Mouse (Mus musculus): ENCODE data around the gene Ano6. TPM values are rescaled to one million over a fixed set of nuclear protein-coding genes. Genes with fewer than 3 reads are reported as not detected.

The Ano6 gene
- total and polyA plus RNA-seq, 3 experiments: 14.9 to 27.0 (median 18.4) TPM

DNA sequence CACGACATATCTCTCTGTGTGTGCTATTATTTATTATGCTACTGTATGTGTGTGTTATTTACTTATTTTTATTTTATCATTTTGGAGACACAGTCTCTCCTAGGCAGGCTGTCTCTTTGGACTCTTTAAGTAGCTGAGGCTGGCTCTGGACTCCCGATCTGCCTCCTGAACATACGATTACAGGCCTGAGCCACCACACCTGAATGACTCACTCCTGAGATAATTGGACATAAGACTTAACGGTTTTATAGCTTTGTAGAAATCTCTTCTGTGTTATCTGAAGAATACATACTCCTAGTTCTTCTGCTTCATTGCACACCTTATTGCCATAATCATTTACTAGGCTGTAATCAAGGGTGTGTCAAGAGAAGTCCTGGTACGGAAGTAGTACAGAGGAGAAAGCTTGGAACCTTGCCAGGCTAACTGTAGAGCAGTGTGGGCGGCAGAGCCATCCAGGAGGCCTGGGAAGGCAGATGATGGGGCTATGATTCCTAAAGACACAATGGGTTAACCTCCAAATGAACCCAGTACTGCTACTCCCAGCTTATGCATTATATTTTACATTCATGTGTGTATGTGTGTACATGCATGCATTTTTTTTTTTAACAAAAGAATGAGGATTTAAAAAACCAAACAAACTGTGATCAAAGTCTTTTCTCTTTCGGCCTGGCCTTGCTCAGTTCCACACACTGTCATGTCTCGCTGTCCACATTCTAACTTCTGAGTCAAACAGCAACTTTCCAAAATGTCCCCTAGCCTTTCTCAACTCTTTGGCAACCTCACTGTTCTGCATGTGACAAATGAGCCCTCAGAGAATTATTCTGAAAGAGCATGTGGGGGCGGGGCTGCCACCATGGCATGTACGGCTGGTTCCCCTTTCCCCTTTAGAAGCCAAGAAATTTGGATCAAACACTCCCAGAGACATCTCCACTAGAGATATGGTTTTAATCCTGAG, 4.2 kb downstream of the Ano6 start (continued):
- TF ChIP-seq NRF1 (IDR thresholded peaks at IDR 0.05; ENCODE audit: low read depth, low read length): no peak

GRCm38 (mm10) chr15:95796062-95796461, 5.4 kb downstream of the Ano6 start:
- no peaks in the 10 kb centered on the region for H3K27me3 ChIP-seq (replicated peaks)
- in situ Hi-C loops (cut with MboI; ENCODE audit: low pct_ligation_motif_present, low pct_unique_long_range_greater_than_20kb, low sequenced_read_pairs) (no loop called here), dilution Hi-C loops (cut with MboI; ENCODE audit: extremely low pct_ligation_motif_present, extremely low pct_unique_long_range_greater_than_20kb, low sequenced_read_pairs) (no loop called here)
- peaks cover 2 to 26% of the 10 kb centered on the region in 2 experiments for H3K36me3 ChIP-seq (replicated peaks in 1 of 2; ENCODE audit: control insufficient read depth in 1 of 2, insufficient read depth in 1 of 2, low read length in 1 of 2)
- H3K9me3 ChIP-seq (replicated peaks; ENCODE audit: low read length): no peaks in the 10 kb centered on the region
- H3K79me2 ChIP-seq (replicated peaks; ENCODE audit: control insufficient read depth, extremely low read depth, insufficient read depth, poor library complexity, severe bottlenecking): peaks cover 56% of the 10 kb centered on the region
- no peak overlapping the region for H3K4me2 ChIP-seq (ENCODE audit: insufficient read depth, low read depth, poor library complexity, severe bottlenecking)
- H3K4me3 ChIP-seq (replicated peaks in 1 of 3; ENCODE audit: low read depth in 2 of 3, low read length in 2 of 3, poor library complexity in 1 of 3): no peak overlapping the region
- no peak overlapping the region for H3K27ac ChIP-seq (ENCODE audit: insufficient read depth, low read depth)
- H3K9ac ChIP-seq (ENCODE audit: insufficient read depth, low read depth): peak overlapping the region; percentile 34; the same call in 1 of the 2 replicates
- H3K4me1 ChIP-seq (ENCODE audit: control insufficient read depth in 1 of 2, insufficient read depth in 2 of 2): peaks cover 19 to 82% of the 10 kb centered on the region in 2 experiments
- no peak for DNase-seq (ENCODE audit: extremely low read depth)
- no peak for TF ChIP-seq UBTF (IDR thresholded peaks at IDR 0.05; ENCODE audit: low read depth, low read length)
- TF ChIP-seq POLR2AphosphoS2 (IDR thresholded peaks at IDR 0.05; ENCODE audit: low read depth, low read length): no peak
- no peak for TF ChIP-seq EP300 (IDR thresholded peaks at IDR 0.05; ENCODE audit: low read length)
- no peak for TF ChIP-seq TBP (conservative IDR thresholded peaks at IDR 0.05; ENCODE audit: low read depth, low read length)
- no peak for TF ChIP-seq MAX (IDR thresholded peaks at IDR 0.05; ENCODE audit: low read length)

DNA sequence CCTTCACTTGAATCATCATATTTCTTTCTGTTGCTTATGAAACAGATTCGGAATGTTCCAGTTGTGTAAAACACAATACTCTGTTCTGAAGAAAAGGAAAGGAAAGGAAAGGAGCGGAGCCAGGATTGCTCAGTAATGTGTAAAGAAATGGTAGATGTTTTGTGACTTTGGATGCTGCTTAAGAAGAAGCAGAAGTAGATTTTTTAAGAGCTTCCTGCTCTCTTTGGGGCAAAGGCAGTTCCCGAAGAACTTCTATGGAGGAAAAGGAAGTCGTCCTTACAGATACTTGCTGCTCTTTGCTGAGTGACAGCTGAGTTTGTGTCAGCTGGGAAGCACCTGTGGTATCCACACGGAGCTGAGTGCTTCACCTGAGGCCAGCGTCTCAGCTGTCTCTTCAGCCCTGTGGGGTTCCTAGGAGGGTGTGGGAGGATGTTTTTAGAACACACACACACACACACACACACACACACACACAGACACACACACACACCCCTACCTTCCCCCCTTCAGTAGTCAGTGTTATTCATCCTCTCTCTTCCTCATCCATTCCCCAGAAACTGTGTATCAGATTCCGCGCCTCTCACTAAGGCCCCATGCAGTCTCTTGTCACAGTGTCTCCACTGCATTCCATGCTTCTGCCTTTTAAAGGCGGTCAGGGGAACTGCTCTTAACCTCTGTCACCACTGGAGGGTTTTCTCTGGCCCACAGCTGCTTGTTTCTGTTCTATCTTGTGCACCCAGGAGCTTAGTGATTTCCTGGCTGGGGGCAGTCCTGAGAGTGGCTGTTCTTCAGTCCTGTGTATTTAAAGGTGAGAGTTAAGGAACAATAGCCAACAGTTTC, 6.7 kb downstream of the Ano6 start:
- Histone ChIP-seq H3K4me1 (ENCODE audit: control insufficient read depth in 1 of 2, insufficient read depth in 2 of 2) (peaks cover 24 to 92% of the 10 kb centered on the region in 2 experiments), H3K9me3 (replicated peaks; ENCODE audit: low read length) (no peaks in the 10 kb centered on the region), H3K4me3 (replicated peaks in 1 of 3; ENCODE audit: low read depth in 2 of 3, low read length in 2 of 3, poor library complexity in 1 of 3) (peak overlapping the region in 1 of 3 experiments; percentile 11), H3K27ac (ENCODE audit: insufficient read depth, low read depth) (peak overlapping the region; percentile 64), H3K4me2 (ENCODE audit: insufficient read depth, low read depth, poor library complexity, severe bottlenecking) (peak overlapping the region; percentile 81), H3K79me2 (replicated peaks; ENCODE audit: control insufficient read depth, extremely low read depth, insufficient read depth, poor library complexity, severe bottlenecking) (peaks cover 54% of the 10 kb centered on the region), H3K36me3 (replicated peaks in 1 of 2; ENCODE audit: control insufficient read depth in 1 of 2, insufficient read depth in 1 of 2, low read length in 1 of 2) (peaks cover 2 to 37% of the 10 kb centered on the region in 2 experiments), H3K9ac (ENCODE audit: insufficient read depth, low read depth) (peak overlapping the region; percentile 46), H3K27me3 (replicated peaks) (no peaks in the 10 kb centered on the region)
- in situ Hi-C loops (cut with MboI; ENCODE audit: low pct_ligation_motif_present, low pct_unique_long_range_greater_than_20kb, low sequenced_read_pairs): no loop called here
- dilution Hi-C loops (cut with MboI; ENCODE audit: extremely low pct_ligation_motif_present, extremely low pct_unique_long_range_greater_than_20kb, low sequenced_read_pairs): no loop called here
- peak; percentile 83 for DNase-seq (ENCODE audit: extremely low read depth)
- TF ChIP-seq ELF1 (IDR thresholded peaks at IDR 0.05; ENCODE audit: low read depth, low read length) (peak; percentile 26; the same call in 1 of the 2 replicates), EP300 (IDR thresholded peaks at IDR 0.05; ENCODE audit: low read length) (peak; percentile 66), POLR2A (IDR thresholded peaks at IDR 0.05; ENCODE audit: low read depth, low read length) (peak; percentile 45; the same call in 1 of the 2 replicates), JUN (IDR thresholded peaks at IDR 0.05; ENCODE audit: insufficient read depth, low read depth, low read length) (0 out of 2 replicates have a peak, but pooled peaks have one; percentile 3), NELFE (IDR thresholded peaks at IDR 0.05; ENCODE audit: low read depth, low read length) (no peak), MXI1 (IDR thresholded peaks at IDR 0.05; ENCODE audit: low read depth, low read length) (peak; percentile 72), RCOR1 (conservative IDR thresholded peaks at IDR 0.05; ENCODE audit: low read depth, low read length) (0 out of 2 replicates have a peak, but pooled peaks have one; percentile 32), IRF4 (IDR thresholded peaks at IDR 0.05; ENCODE audit: low read depth, low read length) (peak; percentile 61; the same call in 1 of the 2 replicates), JUND (conservative IDR thresholded peaks at IDR 0.05; ENCODE audit: low read depth, low read length) (no peak; the same call in 1 of the 2 replicates), CTCF (conservative IDR thresholded peaks at IDR 0.05 in 1 of 2, IDR thresholded peaks at IDR 0.05 in 1 of 2; ENCODE audit: low read depth in 2 of 2, low read length in 2 of 2) (peak in 1 of 2 experiments; percentile 53; a peak in 3 of 4 replicates), TBP (conservative IDR thresholded peaks at IDR 0.05; ENCODE audit: low read depth, low read length) (peak; percentile 77), TCF12 (IDR thresholded peaks at IDR 0.05; ENCODE audit: low read depth, low read length) (peak; percentile 65), UBTF (IDR thresholded peaks at IDR 0.05; ENCODE audit: low read depth, low read length) (no peak), PAX5 (IDR thresholded peaks at IDR 0.05; ENCODE audit: low read length) (no peak), SMC3 (IDR thresholded peaks at IDR 0.05; ENCODE audit: low read depth, low read length) (peak; percentile 37), BHLHE40 (IDR thresholded peaks at IDR 0.05; ENCODE audit: low read depth, low read length) (0 out of 2 replicates have a peak, but pooled peaks have one; percentile 37), MYC (IDR thresholded peaks at IDR 0.05; ENCODE audit: low read depth, low read length) (0 out of 2 replicates have a peak, but pooled peaks have one; percentile 32), CHD2 (IDR thresholded peaks at IDR 0.05; ENCODE audit: low read length) (peak; percentile 16; the same call in 1 of the 2 replicates), E2F4 (IDR thresholded peaks at IDR 0.05; ENCODE audit: insufficient replicate concordance, low read depth, low read length) (no peak), MEF2A (IDR thresholded peaks at IDR 0.05; ENCODE audit: borderline replicate concordance, low read depth, low read length) (peak; percentile 60), MAZ (IDR thresholded peaks at IDR 0.05; ENCODE audit: low read depth, low read length) (peak; percentile 92), MAX (IDR thresholded peaks at IDR 0.05; ENCODE audit: low read length) (no peak), KAT2A (IDR thresholded peaks at IDR 0.05; ENCODE audit: insufficient replicate concordance, low read length) (0 out of 2 replicates have a peak, but pooled peaks have one; percentile 22)

Measured in CH12.LX (cell line).